Comparison of ENCODE assay signal across 9 mouse cellular contexts in the genomic region with DNA sequence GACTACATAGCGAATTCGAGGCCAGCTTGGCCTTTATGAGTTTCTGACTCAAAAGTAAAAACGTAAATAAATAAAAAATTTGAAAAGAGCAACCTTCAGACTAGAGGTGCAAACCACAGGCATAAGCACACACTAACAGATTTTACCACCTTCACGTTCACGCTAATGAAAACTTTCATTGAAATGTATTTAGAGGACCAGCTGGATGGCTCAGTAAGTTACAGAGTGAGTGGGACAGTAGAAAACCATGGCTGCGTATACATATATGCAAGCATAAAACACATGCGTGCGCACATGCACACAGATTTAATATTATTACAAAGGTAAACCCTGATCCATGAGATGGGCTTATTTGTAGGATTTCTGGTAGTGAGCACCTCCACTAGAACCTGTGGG. TPM values are rescaled to one million over a fixed set of nuclear protein-coding genes. Genes with fewer than 3 reads are reported as not detected.
DNase-seq lines count a peak whose midpoint lies in the region; ATAC-seq and TF ChIP-seq lines count a peak whose summit lies in the region.
"Had no signal": no experiment of that assay in that cellular context is flagged by ENCODE, and none has a peak within 500 bp of the region (broad histone marks: within the 10 kb centered on the region; RNA-seq: fewer than 3 reads in every experiment).

No protein-coding gene starts in this region.

- TF ChIP-seq RAD21 in CH12.LX (IDR thresholded peaks at IDR 0.05; ENCODE audit: low read depth, low read length) = no peak

- H3K36me3 ChIP-seq in CH12.LX (replicated peaks in 1 of 2; ENCODE audit: control insufficient read depth in 1 of 2, insufficient read depth in 1 of 2, low read length in 1 of 2) = peaks cover 35 to 39% of the 10 kb centered on the region in 2 experiments
- H3K36me3 ChIP-seq in forebrain, embryonic 16.5 days (ENCODE audit: control insufficient read depth, insufficient read depth) = peaks cover 25% of the 10 kb centered on the region
- H3K36me3 ChIP-seq in liver, embryonic 16.5 days (ENCODE audit: control insufficient read depth, insufficient read depth) = peaks cover 35% of the 10 kb centered on the region

- H3K4me1 ChIP-seq in CH12.LX (ENCODE audit: control insufficient read depth in 1 of 2, insufficient read depth in 2 of 2) = peaks cover 19 to 35% of the 10 kb centered on the region in 2 experiments
- peaks cover 35% of the 10 kb centered on the region for H3K4me1 ChIP-seq in forebrain, embryonic 16.5 days (replicated peaks; ENCODE audit: control insufficient read depth, insufficient read depth, low read length)
- peaks cover 37% of the 10 kb centered on the region for H3K4me1 ChIP-seq in liver, embryonic 16.5 days (ENCODE audit: control insufficient read depth, low read depth, low read length)

- 47% methylated on average over 8 of the region's 8 CpGs for WGBS in forebrain, embryonic 16.5 days
- WGBS in liver, embryonic 16.5 days (ENCODE audit: insufficient replicate concordance) = 41% methylated on average over 8 of the region's 8 CpGs

- peaks cover 6% of the 10 kb centered on the region for H3K27me3 ChIP-seq in CH12.LX (replicated peaks)
- peaks cover 5% of the 10 kb centered on the region for H3K27me3 ChIP-seq in forebrain, embryonic 16.5 days (replicated peaks; ENCODE audit: control insufficient read depth, insufficient read depth, low read length)
- H3K27me3 ChIP-seq in liver, embryonic 16.5 days (ENCODE audit: control insufficient read depth, insufficient read depth, low read depth, low read length) = no peaks in the 10 kb centered on the region

- peak overlapping the region; percentile 85 for H3K27ac ChIP-seq in gastrocnemius, adult 2 months
- H3K27ac ChIP-seq in CH12.LX (ENCODE audit: insufficient read depth, low read depth) = no peak overlapping the region
- 0 out of 2 replicates have a peak overlapping the region, but pooled peaks have one; percentile 9 for H3K27ac ChIP-seq in forebrain, embryonic 16.5 days (ENCODE audit: low read length)
- 0 out of 2 replicates have a peak overlapping the region, but pooled peaks have one; percentile 23 for H3K27ac ChIP-seq in liver, embryonic 16.5 days (ENCODE audit: low read length)

- intact Hi-C loops in gastrocnemius, adult 2 months (cut with DNase I) = no loop called here

- no peak for TF ChIP-seq CTCF in gastrocnemius, adult 2 months (IDR thresholded peaks at IDR 0.05)
- no peak for TF ChIP-seq CTCF in CH12.LX (conservative IDR thresholded peaks at IDR 0.05 in 1 of 2, IDR thresholded peaks at IDR 0.05 in 1 of 2; ENCODE audit: low read depth in 2 of 2, low read length in 2 of 2)

- H3K9me3 ChIP-seq in CH12.LX (replicated peaks; ENCODE audit: low read length) = no peaks in the 10 kb centered on the region
- H3K9me3 ChIP-seq in forebrain, embryonic 16.5 days (ENCODE audit: control insufficient read depth, low read length) = no peaks in the 10 kb centered on the region
- no peaks in the 10 kb centered on the region for H3K9me3 ChIP-seq in liver, embryonic 16.5 days (replicated peaks; ENCODE audit: control insufficient read depth, low read length)

- no peak for TF ChIP-seq EP300 in CH12.LX (IDR thresholded peaks at IDR 0.05; ENCODE audit: low read length)

- in situ Hi-C loops in CH12.LX (cut with MboI; ENCODE audit: low pct_ligation_motif_present, low pct_unique_long_range_greater_than_20kb, low sequenced_read_pairs) = no loop called here

- ATAC-seq in forebrain, embryonic 16.5 days = peak; percentile 19
- ATAC-seq in liver, embryonic 16.5 days (ENCODE audit: low read depth) = no peak

- H3K4me3 ChIP-seq in gastrocnemius, adult 2 months = peak overlapping the region; percentile 83
- H3K4me3 ChIP-seq in CH12.LX (replicated peaks in 1 of 3; ENCODE audit: low read depth in 2 of 3, low read length in 2 of 3, poor library complexity in 1 of 3) = peak overlapping the region in 2 of 3 experiments; percentile 31 to 88
- peak overlapping the region; percentile 95 for H3K4me3 ChIP-seq in forebrain, embryonic 16.5 days (replicated peaks; ENCODE audit: low read length)
- H3K4me3 ChIP-seq in liver, embryonic 16.5 days (ENCODE audit: low read depth, low read length) = peak overlapping the region; percentile 87

- H3K9ac ChIP-seq in CH12.LX (ENCODE audit: insufficient read depth, low read depth) = peak overlapping the region; percentile 55; the same call in 1 of the 2 replicates
- H3K9ac ChIP-seq in forebrain, embryonic 16.5 days (replicated peaks; ENCODE audit: low read depth, low read length) = no peak overlapping the region
- H3K9ac ChIP-seq in liver, embryonic 16.5 days (ENCODE audit: low read depth, low read length) = no peak overlapping the region

- peaks cover 45% of the 10 kb centered on the region for H3K79me2 ChIP-seq in CH12.LX (replicated peaks; ENCODE audit: control insufficient read depth, extremely low read depth, insufficient read depth, poor library complexity, severe bottlenecking)

- TF ChIP-seq POLR2A in CH12.LX (IDR thresholded peaks at IDR 0.05; ENCODE audit: low read depth, low read length) = no peak

- peak overlapping the region; percentile 68 for H3K4me2 ChIP-seq in CH12.LX (ENCODE audit: insufficient read depth, low read depth, poor library complexity, severe bottlenecking)
- H3K4me2 ChIP-seq in forebrain, embryonic 16.5 days (ENCODE audit: low read length) = peak overlapping the region; percentile 69
- H3K4me2 ChIP-seq in liver, embryonic 16.5 days (ENCODE audit: low read depth, low read length) = peak overlapping the region; percentile 74

- dilution Hi-C loops in CH12.LX (cut with MboI; ENCODE audit: extremely low pct_ligation_motif_present, extremely low pct_unique_long_range_greater_than_20kb, low sequenced_read_pairs) = no loop called here

- no peak for DNase-seq in gastrocnemius, adult 2 months
- no peak for DNase-seq in gastrocnemius, postnatal 25 days
- DNase-seq in CH12.LX (ENCODE audit: extremely low read depth) = no peak
- no peak for DNase-seq in retina, postnatal 1 day
- DNase-seq in cerebellum, adult 11-12 months = no peak
- DNase-seq in urinary bladder, postnatal 25 days (ENCODE audit: low spot score) = no peak

TF ChIP-seq in CH12.LX, 34 proteins besides CTCF, POLR2A, EP300 and RAD21:
- 0 out of 2 replicates have a peak, but pooled peaks have one; percentile 9 for TF ChIP-seq SIN3A (IDR thresholded peaks at IDR 0.05; ENCODE audit: low read length)
- no peak; the same call in 1 of the 2 replicates for TF ChIP-seq MAFK (IDR thresholded peaks at IDR 0.05; ENCODE audit: insufficient replicate concordance, low read length)
- TF ChIP-seq RCOR1 (conservative IDR thresholded peaks at IDR 0.05; ENCODE audit: low read depth, low read length) = no peak

RNA-seq across cellular contexts. Expression of a gene that starts 0.4 kb away (rescaled TPM):
- total RNA-seq in gastrocnemius, adult 2 months (2021) = 100 to 1,000 TPM; 242 to 287 TPM
- total RNA-seq in gastrocnemius, postnatal 25 days (2021) = 100 to 1,000 TPM; 239 to 240 TPM
- total RNA-seq in CH12.LX (2012; rRNA removed) (2,320 and 2,484 TPM in 2 replicates), CH12.LX (2014; rRNA removed) (3,699 and 3,874 TPM in 2 replicates)
- 1,738 and 1,898 TPM in 2 replicates for polyA plus RNA-seq in CH12.LX (2012; ENCODE audit: insufficient read length, low read depth)
- 503 and 525 TPM in 2 replicates for polyA plus RNA-seq in forebrain, embryonic 16.5 days (2015; fragmentation: Nextera tagmentation; extraction: Ambion mirVana)
- polyA plus RNA-seq in liver, embryonic 16.5 days (2015; fragmentation: Nextera tagmentation; extraction: Ambion mirVana) = 400 and 448 TPM in 2 replicates

RNA-seq across cellular contexts. Expression of a gene that starts 18.1 kb away (rescaled TPM):
- total RNA-seq in gastrocnemius, adult 2 months (2021) = not detected
- total RNA-seq in gastrocnemius, postnatal 25 days (2021) = not detected
- total RNA-seq in CH12.LX (2012; rRNA removed) (not detected in 2 replicates), CH12.LX (2014; rRNA removed) (not detected in 2 replicates)
- not detected in 2 replicates for polyA plus RNA-seq in CH12.LX (2012; ENCODE audit: insufficient read length, low read depth)
- polyA plus RNA-seq in forebrain, embryonic 16.5 days (2015; fragmentation: Nextera tagmentation; extraction: Ambion mirVana) = 3.8 and 4.0 TPM in 2 replicates
- polyA plus RNA-seq in liver, embryonic 16.5 days (2015; fragmentation: Nextera tagmentation; extraction: Ambion mirVana) = 0.15 TPM in 1 of 2 replicates, not detected in the other
- total RNA-seq: hematopoietic stem cell, adult 5-6 weeks had no signal

RNA-seq across cellular contexts. Expression of a gene that starts 51.3 kb away (rescaled TPM):
- 10 to 100 TPM in 1 of 2 experiments, 1 to 10 TPM in 1; 6.9 to 10.8 TPM for total RNA-seq in gastrocnemius, adult 2 months (2021)
- total RNA-seq in gastrocnemius, postnatal 25 days (2021) = 10 to 100 TPM; 12.4 to 15.6 TPM
- total RNA-seq in CH12.LX (2012; rRNA removed) (3.8 and 4.2 TPM in 2 replicates), CH12.LX (2014; rRNA removed) (2.4 and 3.3 TPM in 2 replicates)
- 5.2 and 6.2 TPM in 2 replicates for polyA plus RNA-seq in CH12.LX (2012; ENCODE audit: insufficient read length, low read depth)
- 16.3 and 18.1 TPM in 2 replicates for polyA plus RNA-seq in forebrain, embryonic 16.5 days (2015; fragmentation: Nextera tagmentation; extraction: Ambion mirVana)
- polyA plus RNA-seq in liver, embryonic 16.5 days (2015; fragmentation: Nextera tagmentation; extraction: Ambion mirVana) = 92.8 and 95.7 TPM in 2 replicates

Comparison
In these comparisons a context has a peak if more than half of its experiments do, and no peak if none do; other contexts are left out.
1. RNA of a gene that starts 0.4 kb away (total RNA-seq): 2,320 to 3,874 TPM in CH12.LX; 242 to 287 TPM in gastrocnemius, adult 2 months and 239 to 240 TPM in gastrocnemius, postnatal 25 days; every median in the first group is over 4 times any median in the second.
2. Peak in every context shown above with its lines, with median percentiles within 50 percentile points of each other: H3K4me3 ChIP-seq and H3K4me2 ChIP-seq.